Mouse (Mus musculus): ENCODE data around the gene Prima1.

Gene Prima1

DNA sequence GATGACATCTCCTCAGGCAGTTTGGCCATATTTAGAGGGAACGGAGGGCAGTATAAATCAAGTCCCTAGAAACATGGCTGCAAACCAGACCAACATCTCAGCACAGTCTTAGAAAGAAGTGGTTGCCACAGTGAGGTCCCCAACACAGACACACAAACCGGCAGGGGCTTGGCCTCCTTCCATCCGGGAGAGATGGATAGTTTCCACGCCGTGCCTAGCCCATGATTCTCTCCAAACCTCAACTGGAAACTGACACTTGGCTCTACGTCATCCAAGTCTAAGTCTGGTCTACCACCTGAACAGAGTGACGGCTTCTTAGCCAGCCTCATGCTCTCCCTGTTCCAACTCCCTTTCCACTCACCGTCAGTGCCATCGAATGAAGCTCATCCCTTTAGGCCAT, 18.3 kb downstream of the Prima1 start:
- no peak for DNase-seq

DNA sequence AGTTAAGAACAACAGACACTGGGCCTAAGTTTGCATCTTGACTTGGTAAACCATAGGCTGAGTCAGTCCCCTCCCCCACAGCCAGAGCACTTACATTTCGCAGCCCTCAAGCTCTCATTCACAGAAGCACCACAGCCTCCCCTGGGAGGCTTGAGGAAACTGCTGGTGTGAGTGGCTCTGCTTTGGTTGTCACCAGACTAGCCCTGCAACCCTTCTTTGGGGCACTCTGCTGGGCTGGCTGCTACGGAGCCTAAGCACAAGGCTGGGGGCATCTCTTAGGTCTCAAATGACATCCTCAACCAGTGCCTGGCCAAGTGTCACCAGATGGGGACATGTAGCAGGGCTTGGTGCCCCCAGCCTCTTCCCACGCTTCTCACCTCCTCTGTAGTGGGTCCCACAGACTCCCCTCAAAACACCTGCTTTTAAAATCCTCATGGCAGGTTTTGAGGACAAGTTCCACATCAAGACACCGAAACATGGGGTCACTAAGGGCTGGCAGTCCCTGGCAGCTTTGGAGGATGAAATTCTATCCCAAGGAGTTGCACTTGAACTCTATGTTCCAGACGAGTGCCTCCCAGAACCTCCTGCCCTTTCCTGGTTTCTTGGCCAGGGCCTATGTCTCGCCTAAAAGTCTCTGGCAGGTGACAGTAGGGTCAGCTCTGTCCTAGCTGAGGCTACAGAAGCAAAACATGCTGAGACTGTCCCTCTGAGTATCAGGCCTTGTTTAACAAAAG, 25.9 kb downstream of the Prima1 start:
- DNase-seq = no peak

DNA sequence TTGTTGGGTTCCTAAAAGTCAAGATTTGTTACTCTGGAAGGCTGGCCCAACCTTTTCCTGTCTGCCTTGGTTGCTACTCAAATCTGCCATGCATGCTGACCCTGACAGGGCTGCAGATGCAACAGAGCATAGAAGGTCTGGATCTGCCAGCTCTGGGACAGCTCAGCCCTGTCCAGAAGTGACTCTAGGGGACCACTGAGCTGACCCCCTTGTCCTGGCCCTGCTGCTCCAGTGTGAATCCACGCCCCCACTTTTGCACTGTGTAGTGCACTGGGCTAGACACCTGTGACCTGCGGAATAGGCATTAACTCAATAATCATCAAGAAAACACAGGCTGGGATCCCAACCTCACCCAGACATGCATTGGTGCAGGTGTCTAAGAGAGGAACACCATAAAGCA, 27.2 kb downstream of the Prima1 start:
- DNase-seq = no peak

DNA sequence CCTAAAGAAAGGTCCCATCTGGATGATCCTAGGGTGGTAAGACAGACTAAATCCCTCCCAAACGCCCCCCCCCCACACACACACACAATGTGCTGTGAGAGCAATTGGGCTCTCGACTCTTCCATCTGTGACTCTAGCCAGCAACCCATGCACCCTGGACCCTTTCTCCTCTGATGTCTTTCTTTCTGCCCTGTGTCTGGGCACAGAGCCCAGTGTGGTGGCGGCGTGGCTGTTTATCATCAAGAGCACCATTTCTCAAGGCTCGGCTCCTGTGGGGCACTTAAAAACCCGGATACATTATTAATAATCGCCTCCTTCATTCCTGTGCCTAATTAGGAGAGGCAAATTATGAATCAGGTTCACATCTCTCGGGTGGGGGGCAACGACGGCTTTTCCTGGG, 27.7 kb downstream of the Prima1 start:
- DNase-seq = peak; percentile 53

DNA sequence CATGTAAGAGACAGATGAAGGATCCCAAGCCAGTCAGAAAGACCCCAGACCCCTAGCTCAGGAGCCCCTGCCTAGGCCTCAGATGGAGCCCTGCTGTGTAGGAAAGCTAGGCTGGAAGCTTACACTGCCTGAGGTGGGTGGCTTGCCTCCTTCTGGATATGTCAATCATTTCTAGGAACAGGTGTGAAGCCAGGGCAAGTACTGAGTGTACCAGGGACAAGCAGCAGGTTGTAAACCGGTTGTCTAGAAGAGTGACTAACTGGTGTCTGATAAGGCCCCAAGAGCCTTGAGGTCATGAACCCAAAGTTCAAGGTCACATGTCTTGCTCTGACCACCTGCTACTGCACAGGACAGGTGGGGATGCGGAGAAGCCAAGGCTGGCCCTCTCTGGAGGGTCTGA, 28.4 kb downstream of the Prima1 start:
- DNase-seq = no peak

DNA sequence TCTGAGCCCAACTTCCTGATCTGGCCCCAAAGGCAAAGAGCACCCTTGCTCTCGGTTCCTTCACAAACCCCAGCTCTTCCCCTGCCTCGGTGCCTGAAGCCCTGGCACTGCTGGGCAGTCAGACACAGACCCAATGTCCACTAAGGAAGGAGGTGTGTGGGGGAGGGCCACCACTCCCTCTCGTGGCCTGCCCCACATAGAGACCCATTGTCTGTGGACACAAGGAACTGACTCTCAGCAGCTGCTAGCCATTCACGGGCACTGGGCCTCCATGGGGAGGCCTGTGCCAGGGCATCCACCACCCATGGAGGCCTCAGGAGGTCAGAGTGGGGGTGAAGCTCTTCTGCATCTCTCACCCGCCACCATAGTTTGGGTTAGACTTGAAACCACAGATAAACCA, 30.9 kb downstream of the Prima1 start:
- no peak for DNase-seq

DNA sequence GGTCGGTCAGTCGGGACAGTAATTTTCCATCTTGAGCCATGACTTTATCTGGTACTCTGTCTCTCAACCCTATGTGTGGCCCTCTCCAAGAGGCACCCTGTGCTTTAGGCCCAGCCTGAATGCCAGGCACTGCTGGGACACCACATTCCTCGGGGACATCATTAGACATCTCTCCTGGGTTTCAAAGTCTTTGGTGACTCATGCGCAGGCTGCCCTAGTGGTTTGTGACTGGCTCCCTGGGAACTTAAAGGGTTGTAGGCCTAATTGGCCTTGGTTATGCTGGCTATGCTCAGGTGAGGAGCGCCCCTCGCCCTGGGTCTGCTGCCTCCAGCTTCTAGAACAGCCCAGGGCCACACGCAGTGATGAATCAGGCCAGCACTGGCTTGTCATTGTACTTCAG, 32.4 kb downstream of the Prima1 start:
- no peak for DNase-seq

DNA sequence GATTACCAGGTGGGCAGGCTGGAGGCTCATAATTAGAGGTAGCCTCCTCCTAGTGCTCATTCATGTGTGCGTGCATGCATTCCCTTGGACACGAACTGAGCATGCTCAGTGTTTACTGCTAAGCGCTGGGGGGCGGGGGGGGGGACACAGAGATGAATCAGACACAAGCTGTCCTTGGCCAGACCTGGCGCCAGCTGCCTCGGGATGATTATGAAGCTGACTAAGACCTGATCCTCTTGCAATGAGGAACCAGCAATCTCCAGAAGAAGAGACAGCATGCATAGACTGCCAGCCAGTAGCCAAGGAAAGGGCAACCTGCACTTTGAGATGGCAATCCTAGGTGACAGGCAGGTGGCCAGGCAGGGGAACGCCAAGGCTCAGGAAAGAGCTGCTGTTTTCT, 36.4 kb downstream of the Prima1 start:
- DNase-seq = no peak

DNA sequence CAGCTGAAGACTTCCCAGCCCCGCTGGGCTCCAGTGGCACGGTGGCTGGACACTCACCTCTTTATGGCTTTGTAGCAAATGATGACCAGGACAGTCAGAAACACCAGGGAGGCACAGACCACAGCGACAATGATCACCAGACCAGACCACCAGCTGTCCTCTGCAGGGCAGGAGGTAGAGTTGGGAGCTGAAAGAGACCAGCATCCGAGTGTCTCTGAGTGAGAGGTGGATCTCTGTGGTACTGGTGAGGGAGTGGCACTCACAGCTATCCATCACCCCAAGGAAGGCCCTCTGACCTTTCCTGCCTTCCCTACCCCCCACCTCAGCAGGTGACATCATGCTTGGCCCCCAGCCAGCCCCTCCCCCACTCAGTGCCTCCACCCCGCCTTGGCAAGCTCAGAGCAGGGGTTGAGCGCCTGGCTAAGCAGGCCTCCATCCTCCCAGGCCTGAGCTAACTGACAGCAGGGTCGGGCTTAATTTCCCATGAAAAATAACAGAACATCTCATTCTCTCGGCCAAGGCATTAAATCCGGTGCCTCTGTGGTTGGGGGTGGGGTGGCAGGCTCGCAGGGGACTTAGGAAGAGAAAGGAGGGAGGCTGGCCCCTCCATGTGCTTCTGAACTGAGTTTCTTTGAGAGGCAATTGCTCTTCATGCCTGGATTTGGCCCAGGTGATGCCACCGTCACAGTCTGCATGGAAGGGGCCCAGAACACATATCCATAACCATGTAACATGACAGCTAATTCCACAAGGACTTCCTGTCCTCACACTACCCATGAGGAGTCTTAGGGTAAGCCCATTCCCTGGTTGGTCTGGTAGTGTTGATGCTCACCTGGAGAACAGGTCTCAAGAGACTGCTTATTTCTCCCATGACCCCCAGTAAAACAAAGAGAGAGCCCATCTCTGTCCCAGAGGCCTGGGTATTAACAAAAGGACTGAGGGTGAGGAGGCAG, 39.1 kb downstream of the Prima1 start:
- peak; percentile 7 for DNase-seq

DNA sequence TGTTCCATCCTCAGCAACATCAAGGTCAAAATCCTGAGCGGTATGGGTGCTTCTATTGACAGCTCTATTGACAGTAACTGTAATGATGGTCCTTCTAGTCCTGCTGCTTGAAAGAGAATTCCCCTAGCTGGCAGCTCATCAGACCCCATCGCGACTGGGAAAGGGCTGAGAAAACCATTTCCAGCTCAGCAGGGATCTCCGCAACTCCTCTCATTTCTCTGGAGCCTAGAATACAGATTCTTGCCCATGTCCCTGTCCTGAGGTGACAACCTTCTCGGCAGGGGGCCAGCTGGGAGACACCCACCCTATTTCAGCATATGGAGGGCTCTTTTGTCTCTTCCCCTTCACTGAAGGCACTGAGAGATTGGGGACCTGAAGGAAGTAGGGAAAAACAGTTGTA, 49.0 kb downstream of the Prima1 start:
- DNase-seq = no peak

DNA sequence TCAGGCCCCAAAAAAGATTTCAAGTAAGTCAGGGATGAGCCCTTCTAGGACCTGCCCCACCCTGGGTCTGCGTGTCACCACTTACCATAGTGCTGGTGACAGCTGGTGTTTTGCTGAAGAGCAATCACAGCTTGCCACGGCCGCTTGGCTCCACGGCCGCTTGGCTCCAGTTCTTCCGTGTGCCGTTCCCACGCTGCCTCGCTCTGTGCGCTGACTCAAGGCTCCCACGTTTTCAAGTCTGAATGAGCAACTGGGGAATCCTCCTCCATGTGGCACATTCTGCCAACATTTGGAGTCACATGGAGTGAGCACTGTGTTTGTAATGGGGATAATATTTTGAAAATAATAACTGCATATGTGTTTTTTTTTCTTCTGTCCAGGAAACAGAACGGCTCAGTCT, 52.2 kb downstream of the Prima1 start:
- DNase-seq = no peak

DNA sequence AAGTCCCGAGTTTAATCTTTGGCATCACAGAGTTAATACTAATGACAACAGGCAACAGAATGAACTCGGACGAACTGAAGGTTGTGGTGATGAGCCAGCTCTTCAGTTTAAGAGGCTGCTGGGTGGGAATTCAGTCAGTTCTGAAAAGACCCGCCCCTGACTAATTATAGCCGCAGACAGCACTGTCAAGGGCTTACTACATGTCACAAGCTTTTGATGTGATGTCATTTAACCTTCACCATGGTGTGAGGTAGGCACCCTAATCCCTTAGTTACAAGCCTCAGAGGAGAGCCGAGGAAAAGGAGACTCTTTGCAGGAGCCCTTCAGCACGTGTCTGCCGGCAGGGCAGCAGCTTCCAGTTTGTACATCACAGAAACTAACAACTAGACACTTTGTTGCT, 53.7 kb downstream of the Prima1 start:
- DNase-seq = no peak

DNA sequence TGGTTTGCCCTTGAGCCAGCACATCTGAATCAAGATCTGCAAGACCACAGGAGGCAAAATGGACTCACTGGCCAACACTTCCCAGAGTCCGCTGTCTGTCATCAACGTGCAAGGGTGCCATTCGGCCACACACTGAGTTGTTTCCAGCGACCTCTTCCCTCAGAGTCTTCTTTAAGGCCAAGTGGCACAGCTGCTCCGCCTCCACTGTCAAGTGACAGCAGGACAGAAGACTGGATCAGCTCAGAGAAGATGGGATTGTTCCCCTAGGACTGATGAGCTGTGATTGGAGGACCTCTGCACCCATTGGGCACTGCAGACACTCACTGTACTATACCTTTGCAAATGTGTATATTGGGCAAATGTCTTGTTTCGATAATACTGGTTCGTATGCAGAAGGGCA, 54.9 kb downstream of the Prima1 start:
- DNase-seq = no peak

DNA sequence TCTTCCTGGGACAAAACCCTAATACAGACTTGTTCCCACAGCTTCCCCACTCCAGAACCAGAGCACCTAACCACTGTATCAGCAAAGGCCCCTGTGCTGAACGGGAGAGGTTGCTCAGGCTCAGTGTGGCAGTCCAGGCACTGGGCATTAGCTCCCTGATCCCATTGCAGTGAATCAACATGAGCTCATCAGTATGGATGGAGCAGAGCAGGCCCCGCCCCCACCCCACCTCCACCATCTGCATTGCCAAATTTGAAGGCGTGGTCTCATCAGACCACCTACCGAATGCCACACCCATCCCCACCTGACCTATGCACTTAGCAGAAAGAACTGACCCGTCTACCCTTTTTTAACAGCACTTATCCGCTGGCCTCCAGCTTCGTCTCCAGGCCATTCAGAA, 58.9 kb downstream of the Prima1 start:
- DNase-seq = no peak

DNA sequence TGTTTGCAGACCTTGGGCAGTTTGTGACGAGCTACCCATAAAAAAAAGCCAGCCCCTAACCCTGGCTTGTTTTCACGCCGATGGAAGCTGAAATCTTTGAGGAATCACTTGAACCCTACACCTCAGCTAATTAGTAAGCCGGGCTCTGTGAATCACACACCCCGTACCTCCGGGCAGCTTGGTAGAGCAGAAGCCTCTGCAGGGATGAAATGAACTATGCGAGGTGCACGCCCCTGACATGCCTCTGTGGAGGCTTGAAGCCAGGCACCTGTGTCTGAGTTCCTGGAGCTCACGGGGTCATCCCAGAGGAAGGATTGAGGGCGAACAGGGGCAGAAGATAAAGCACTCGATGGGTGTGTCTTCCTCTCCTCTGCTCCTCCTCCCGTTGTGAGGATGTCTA, 73.1 kb downstream of the Prima1 start:
- no peak for DNase-seq

DNA sequence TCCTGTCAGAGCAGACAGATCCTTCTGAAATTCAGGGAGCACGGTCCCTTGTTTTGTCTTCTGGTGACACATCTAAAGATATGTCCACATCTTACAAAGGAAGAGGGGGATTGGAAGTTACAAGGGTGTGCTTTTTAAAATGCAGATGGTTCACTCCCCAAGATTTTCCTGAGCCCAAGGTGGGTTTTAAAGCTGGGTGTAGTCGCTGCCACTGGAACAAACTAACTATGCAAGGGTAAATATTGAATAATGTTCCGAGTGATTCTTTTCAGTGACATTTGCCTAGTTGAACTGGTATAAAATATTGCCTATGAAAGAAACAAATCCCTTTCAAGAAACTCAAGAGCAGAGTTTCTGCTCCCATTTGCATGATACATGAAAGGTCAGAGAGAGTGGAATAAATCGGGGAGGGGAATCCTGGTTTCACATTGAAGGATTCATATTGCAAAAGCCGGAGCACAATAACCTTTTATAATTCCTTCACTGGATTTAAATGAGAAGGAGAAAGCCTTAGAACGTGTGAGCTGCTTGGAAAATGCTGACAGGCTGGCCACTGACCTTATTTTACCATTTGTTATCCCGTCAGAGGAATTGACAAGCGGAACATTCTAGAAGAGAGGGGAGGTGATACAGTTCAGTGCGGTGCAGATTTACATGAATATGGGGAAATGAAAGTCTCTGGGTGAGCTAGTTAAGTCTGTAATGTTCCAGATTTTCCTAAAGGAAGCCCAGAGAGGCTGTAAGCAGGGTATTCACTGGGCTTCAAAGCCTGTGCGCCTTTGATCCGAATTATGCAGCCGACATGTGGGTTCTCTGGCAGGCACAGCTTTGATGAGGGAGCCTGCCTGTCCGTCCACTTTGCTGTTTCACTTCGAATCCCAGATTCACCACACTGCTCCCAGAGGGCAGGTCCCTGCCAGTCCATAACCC, 77.6 kb downstream of the Prima1 start:
- DNase-seq = no peak

DNA sequence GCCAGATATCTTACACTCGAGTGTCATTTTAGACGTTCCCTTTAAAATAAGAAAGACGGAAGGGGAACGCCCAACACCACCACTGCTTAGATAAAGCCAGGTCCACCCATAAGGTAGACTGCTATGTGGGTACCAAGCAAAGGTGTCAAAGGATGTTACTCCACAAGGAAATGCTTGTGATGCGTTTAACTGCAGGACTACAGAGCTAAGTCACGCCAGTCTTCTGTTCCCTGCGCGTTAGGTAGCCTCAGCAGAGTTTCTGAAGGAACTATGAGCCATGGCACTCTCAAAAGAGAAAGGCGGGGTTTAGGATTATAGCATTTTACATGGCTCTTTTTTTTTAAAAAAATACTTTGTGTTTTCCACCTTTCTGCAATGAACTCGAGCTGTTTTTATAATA, 78.4 kb downstream of the Prima1 start:
- DNase-seq = no peak

DNA sequence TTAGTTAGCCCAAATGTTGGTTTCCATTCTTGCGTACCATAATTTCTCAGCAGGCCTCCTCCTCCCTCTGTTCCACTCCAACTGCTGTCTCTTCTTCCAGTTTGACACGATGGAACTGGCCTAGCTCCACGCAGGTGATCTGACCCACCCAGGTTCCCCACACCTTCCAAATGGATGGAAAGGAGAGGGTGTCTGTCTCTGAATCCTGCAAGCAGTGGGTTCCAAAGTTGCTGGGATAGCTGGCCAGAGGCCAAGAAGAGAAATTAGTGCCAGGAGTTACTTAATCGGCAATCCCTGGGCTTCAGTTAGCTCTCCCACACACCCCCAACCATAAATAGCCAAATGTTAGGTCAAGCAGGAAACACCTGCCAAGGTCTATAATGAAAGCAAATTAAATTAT, 81.2 kb downstream of the Prima1 start:
- no peak for DNase-seq

DNA sequence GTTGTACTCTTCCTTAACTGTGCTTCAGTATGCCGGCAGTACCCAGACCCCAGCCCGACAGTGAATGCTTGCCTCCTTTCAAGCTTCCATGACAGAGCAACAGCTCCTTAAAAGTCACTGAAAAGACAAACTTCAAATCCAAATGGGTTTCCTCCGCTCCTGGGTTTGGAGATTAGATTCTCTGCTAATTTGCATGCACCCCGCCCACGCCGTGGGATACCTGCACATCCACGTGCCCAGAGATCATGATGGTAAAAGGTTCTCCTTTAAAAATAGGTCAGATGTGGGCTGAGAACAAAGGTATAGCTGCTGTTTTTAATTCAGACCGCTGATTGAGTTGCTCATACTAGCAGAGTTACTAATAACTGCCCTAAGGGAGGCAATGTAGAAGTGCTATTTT, 82.9 kb downstream of the Prima1 start:
- DNase-seq = no peak

DNA sequence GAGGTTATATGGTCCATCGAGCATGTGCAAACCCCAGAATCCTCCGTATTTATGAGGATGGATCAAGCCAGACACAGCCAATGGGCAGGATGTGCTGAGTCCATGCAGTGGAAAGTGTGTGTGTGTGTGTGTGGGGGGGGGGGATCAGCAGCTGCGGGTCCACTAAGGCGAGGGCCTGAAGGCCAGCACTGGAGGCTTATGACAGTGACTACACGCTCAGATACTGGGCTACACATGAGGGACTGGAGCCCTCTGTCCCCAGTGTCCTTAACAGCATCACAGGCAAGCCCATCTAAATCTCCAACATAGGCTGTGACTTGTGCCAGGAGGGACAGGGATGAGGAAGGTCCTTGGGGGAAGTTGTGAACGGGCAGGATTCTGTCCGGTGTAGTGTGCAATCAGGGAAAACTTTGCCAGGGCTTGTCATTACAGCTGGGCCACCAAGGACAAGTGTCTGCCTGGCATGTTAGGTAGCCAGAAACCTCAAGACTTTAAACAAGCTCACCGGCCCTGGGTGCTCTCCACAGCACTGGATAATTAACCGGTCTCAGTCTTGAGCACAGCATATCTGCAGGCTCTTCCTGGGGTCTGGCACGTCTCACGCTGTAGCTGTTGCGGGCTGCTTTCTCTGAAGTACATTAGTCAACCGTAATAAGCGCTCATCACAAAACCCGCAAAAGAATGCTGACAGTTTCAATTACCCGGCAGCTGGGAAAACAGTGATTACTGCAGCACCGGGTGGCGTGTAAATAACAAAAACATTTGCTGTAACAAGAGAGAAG, 84.6 kb downstream of the Prima1 start:
- no peak for DNase-seq

DNA sequence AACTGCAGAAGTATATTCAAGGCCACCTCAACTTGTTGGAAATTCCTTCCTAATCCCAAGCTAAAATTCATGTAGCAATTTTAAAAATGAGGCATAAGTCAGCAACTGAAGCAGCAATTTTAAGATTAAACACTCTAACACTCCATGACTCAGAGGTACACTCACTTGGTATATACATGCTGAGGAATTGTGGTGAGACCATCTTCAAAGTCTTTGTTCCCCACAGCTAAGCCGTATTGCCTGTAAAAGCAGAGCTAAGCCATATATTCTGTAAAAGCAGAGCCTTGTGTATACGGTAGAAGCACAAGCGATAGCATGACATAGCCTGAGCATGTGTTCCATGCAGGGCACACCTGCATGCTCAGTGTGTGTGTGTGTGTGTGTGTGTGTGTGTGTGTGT, 86.5 kb downstream of the Prima1 start:
- DNase-seq = no peak

DNA sequence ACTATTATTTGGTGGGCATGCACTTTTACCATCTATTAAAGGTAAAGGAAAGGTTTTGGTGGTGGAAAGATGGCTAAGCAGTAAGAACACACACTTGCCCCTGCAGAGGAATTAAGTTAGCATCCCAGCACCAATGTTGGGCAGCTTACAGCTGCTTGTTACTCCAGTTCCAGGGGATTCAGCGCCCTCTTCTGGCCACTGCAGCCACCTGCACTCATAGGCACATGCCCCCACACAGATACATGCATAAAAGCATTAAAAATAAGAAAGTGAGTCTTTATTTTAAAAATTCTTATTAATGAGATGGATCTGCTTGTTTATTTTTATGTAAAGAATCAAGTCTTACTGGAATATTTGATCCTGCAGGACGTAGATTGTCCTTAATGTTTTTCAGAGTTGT, 87.0 kb downstream of the Prima1 start:
- no peak for DNase-seq

Data from kidney, postnatal 14 days (tissue).